Mouse (Mus musculus): Measurements from ENCODE around the gene Ufm1. TPM values are rescaled to one million over a fixed set of nuclear protein-coding genes. Genes with fewer than 3 reads are reported as not detected.

Ufm1 gene
- 18.0 and 19.8 TPM in 2 replicates for total RNA-seq (2014; rRNA removed)
- 86.6 and 89.0 TPM in 2 replicates for polyA plus RNA-seq (2015; fragmentation: Nextera tagmentation; extraction: Ambion mirVana)

DNA sequence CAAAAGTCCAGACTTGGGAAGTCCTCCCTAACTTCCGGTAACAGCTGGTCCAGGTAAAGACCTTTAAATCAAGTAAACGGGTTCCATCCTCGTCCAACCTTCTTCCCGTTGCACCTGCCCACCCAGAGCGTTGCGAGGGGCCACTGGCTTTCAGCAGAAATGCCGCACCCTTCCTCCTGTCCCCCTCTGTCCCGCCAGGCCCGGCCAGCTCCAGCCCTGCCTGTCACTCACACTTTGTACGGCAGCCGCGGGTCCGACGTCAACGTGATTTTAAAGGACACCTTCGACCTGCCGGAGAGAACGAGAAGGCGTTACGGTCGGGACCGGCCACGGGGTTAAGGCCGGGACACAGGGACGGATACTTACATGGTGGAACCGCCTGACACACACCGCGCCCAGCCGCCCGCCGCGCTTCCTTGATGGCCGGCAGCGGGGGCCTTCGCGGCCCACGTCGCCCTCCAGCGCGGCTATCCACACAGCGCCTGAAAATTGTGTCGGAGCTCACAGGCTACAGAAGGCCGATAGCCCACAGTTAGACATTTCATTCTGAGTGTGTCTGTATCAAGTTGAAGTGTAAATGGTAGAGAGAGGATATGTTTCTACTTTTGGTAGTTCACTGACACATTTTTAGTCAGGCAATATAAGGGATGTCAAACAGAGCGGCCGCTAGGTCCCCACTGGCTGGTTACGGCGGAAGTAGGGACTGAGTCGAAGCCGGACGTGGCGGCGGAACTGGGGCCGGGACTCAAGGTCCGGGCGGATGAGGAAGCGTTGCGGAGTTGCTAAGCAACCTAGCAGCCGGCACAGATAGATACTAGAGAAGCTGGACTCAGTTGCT, at the start of gene Ufm1:
Gene Ufm1 (minus strand): TSS at position 448 of the 838 bp plus-strand sequence.
- Histone ChIP-seq H3K4me1 (ENCODE audit: insufficient read depth, low read length) (peaks cover 6% of the 10 kb centered on the region), H3K4me2 (ENCODE audit: low read depth, low read length) (peak within 1 kb of the TSS; percentile 94), H3K27ac (peak within 1 kb of the TSS; percentile 71), H3K4me3 (ENCODE audit: low read length) (peak within 1 kb of the TSS; percentile 99), H3K27me3 (ENCODE audit: insufficient read depth, low read length) (no peaks in the 10 kb centered on the region), H3K9ac (replicated peaks; ENCODE audit: low read length) (peak within 1 kb of the TSS; percentile 84), H3K9me3 (ENCODE audit: low read length) (no peaks in the 10 kb centered on the region), H3K36me3 (ENCODE audit: insufficient read depth, low read length) (peaks cover 13% of the 10 kb centered on the region)
- ATAC-seq, result peak; percentile 100
- TF ChIP-seq CTCF (IDR thresholded peaks at IDR 0.05; ENCODE audit: low read depth), result no peak
- WGBS, result under 1% methylated on average over 58 of the region's 58 CpGs
- DNase-seq (ENCODE audit: low spot score), result peak; percentile 98

DNA sequence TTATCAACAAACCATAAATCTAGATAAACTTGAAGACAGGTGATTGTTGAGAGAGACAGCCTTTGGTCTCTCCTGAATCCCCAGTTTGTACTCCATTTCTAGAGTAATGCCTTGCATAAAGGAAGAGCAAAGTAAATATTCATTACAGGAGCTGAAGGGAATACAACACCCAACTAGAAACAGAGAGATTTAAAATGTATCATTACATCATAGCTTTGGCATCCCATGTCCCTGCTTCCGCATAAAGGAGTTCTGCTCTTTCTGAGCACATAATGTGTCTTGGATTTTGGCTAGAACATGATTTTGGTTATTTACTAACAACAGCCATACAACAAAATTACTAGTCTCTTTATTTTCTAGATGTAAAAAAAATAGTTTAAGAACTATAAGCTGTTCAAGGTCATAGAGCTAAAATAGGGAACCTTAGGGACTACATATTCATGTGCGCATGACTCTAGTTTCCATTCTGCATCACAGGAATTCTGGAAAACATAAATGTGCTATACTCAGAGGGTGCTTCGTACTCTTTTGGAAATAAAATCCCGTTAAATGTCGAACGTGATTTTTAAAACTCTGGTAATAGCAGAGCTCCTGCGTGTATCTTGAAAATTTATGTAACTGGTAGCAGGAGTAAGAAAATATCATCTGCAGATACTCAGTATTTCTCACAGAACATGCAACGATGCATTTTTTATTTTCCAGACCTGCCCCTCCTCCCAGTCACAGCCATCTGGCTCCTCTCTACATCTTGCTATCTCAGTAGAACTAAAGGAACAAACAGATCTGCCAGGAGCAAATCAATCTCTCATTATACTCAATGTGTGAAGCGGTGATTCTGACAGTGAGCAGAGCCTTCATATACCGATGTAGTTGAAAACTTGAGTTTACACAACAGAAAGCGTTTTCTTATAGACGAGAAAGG, 27.2 kb upstream of the Ufm1 start:
- 79% methylated on average over 12 of the region's 12 CpGs for WGBS
- ATAC-seq, result no peak
- Histone ChIP-seq H3K4me2 (ENCODE audit: low read depth, low read length) (no peak overlapping the region), H3K9ac (replicated peaks; ENCODE audit: low read length) (no peak overlapping the region), H3K36me3 (ENCODE audit: insufficient read depth, low read length) (no peaks in the 10 kb centered on the region), H3K27ac (no peak overlapping the region), H3K27me3 (ENCODE audit: insufficient read depth, low read length) (no peaks in the 10 kb centered on the region), H3K9me3 (ENCODE audit: low read length) (no peaks in the 10 kb centered on the region), H3K4me3 (ENCODE audit: low read length) (no peak overlapping the region), H3K4me1 (ENCODE audit: insufficient read depth, low read length) (no peaks in the 10 kb centered on the region)
- DNase-seq (ENCODE audit: low spot score), result peak; percentile 4
- TF ChIP-seq CTCF (IDR thresholded peaks at IDR 0.05; ENCODE audit: low read depth), result no peak

DNA sequence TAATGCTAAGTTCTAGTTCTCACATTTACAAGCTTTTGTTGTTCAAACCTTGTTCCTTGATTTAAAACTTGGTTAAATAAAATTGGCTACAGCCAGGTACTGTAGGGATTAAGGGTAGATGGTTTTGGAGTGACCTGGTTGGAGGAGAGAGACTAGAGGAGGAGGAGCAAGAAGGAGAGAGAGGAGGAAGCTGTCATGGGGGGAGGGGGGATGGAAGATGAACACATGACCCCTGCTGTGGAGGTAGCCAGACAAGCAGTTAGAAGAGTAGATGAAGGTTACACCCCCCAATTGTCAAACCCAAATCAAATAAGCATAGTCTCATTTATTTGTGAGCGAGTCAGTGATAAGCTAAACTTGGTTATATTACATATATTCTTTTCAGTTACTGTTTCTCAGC, 8.0 kb upstream of the Ufm1 start:
- Histone ChIP-seq H3K4me1 (ENCODE audit: insufficient read depth, low read length) (no peaks in the 10 kb centered on the region), H3K4me2 (ENCODE audit: low read depth, low read length) (no peak overlapping the region), H3K9me3 (ENCODE audit: low read length) (no peaks in the 10 kb centered on the region), H3K27ac (no peak overlapping the region), H3K4me3 (ENCODE audit: low read length) (no peak overlapping the region), H3K27me3 (ENCODE audit: insufficient read depth, low read length) (no peaks in the 10 kb centered on the region), H3K36me3 (ENCODE audit: insufficient read depth, low read length) (no peaks in the 10 kb centered on the region), H3K9ac (replicated peaks; ENCODE audit: low read length) (no peak overlapping the region)
- no peak for TF ChIP-seq CTCF (IDR thresholded peaks at IDR 0.05; ENCODE audit: low read depth)
- ATAC-seq (no peak), DNase-seq (ENCODE audit: low spot score) (no peak)
- 84% methylated on average over 1 of the region's 1 CpGs for WGBS

DNA sequence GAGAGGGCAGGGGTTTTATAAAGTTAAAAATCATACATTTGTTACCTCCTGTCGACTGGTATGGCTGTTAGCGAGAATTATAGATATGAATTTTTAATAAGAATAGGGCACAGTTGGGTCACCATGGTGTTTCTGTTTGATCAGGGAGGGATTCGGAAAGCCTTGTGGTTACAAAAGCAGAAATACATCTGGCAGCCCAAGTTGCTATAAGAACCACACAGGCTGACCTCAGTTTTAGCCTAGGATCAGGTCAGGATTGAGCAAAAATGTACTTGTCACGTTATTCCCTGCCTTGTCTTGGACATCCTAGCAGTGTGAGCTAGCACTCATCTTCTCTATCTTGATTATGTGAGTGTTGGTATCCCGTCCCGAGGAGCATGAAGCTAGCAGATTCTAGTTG, 6.9 kb upstream of the Ufm1 start:
- H3K9ac ChIP-seq (replicated peaks; ENCODE audit: low read length), result no peak overlapping the region
- 82% methylated on average over 6 of the region's 6 CpGs for WGBS
- H3K27ac ChIP-seq, result no peak overlapping the region
- no peaks in the 10 kb centered on the region for H3K9me3 ChIP-seq (ENCODE audit: low read length)
- no peak overlapping the region for H3K4me2 ChIP-seq (ENCODE audit: low read depth, low read length)
- TF ChIP-seq CTCF (IDR thresholded peaks at IDR 0.05; ENCODE audit: low read depth), result no peak
- ATAC-seq, result no peak
- H3K36me3 ChIP-seq (ENCODE audit: insufficient read depth, low read length), result no peaks in the 10 kb centered on the region
- H3K4me3 ChIP-seq (ENCODE audit: low read length), result no peak overlapping the region
- no peaks in the 10 kb centered on the region for H3K4me1 ChIP-seq (ENCODE audit: insufficient read depth, low read length)
- DNase-seq (ENCODE audit: low spot score), result no peak
- no peaks in the 10 kb centered on the region for H3K27me3 ChIP-seq (ENCODE audit: insufficient read depth, low read length)

DNA sequence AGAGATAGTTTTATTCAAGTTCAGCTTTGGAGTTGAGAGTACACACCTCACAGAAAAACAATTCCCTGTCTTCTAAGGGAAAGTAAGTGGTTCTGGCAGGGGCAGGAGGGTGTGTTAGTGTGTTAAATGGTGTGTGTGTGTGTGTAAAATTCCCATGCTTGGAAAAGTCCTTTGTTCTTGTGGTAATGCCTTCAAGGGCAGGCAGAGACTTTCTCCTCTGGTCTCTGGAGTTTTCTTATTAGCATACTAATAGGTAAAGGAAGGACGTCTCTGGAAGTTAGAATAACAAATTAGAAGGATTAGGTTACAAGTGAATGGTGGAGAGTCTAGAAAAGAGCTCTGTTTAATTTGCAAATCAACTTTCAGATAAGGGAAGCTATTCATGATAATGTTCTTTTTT, 5.6 kb upstream of the Ufm1 start:
- H3K4me2 ChIP-seq (ENCODE audit: low read depth, low read length), result no peak overlapping the region
- H3K9me3 ChIP-seq (ENCODE audit: low read length), result no peaks in the 10 kb centered on the region
- TF ChIP-seq CTCF (IDR thresholded peaks at IDR 0.05; ENCODE audit: low read depth), result no peak
- DNase-seq (ENCODE audit: low spot score) (no peak), ATAC-seq (no peak)
- no peaks in the 10 kb centered on the region for H3K4me1 ChIP-seq (ENCODE audit: insufficient read depth, low read length)
- no peaks in the 10 kb centered on the region for H3K27me3 ChIP-seq (ENCODE audit: insufficient read depth, low read length)
- H3K4me3 ChIP-seq (ENCODE audit: low read length), result no peak overlapping the region
- 5% methylated on average over 1 of the region's 1 CpGs for WGBS
- H3K36me3 ChIP-seq (ENCODE audit: insufficient read depth, low read length), result no peaks in the 10 kb centered on the region
- H3K9ac ChIP-seq (replicated peaks; ENCODE audit: low read length), result no peak overlapping the region
- no peak overlapping the region for H3K27ac ChIP-seq

DNA sequence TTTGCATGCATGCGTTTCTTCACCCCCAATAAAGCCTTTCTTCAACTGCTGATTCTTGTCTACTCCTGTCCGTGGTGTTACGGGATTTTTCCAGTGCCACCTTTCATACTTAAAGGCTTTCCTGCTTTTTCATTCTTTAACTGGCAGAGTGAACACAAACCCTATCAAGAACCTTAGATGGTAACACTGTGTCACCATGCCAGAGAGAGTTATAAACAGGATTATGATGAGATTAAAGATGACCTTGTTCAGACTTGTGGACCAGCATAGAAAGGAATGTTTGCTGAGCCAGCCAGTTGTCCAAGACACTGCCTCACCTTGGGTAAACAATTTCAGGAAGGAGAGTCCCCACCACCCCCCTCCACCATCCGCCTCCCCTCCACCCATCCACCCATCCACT, 4.6 kb upstream of the Ufm1 start:
- DNase-seq (ENCODE audit: low spot score) (no peak), ATAC-seq (no peak)
- no peak for TF ChIP-seq CTCF (IDR thresholded peaks at IDR 0.05; ENCODE audit: low read depth)
- Histone ChIP-seq H3K9me3 (ENCODE audit: low read length) (no peaks in the 10 kb centered on the region), H3K9ac (replicated peaks; ENCODE audit: low read length) (no peak overlapping the region), H3K4me1 (ENCODE audit: insufficient read depth, low read length) (no peaks in the 10 kb centered on the region), H3K36me3 (ENCODE audit: insufficient read depth, low read length) (no peaks in the 10 kb centered on the region), H3K27ac (no peak overlapping the region), H3K4me3 (ENCODE audit: low read length) (no peak overlapping the region), H3K27me3 (ENCODE audit: insufficient read depth, low read length) (no peaks in the 10 kb centered on the region), H3K4me2 (ENCODE audit: low read depth, low read length) (no peak overlapping the region)
- WGBS, result 85% methylated on average over 4 of the region's 4 CpGs
